Mouse (Mus musculus) lung, adult 2 months (tissue): Measurements from ENCODE around the gene Slc35e1.

Experiments used
- CTCF ChIP-seq: fragments of 200-500 bp; IDR thresholded peaks from 2 replicates; pipeline ENCODE4 v1.5.1; 2011; ENCODE audit warnings: mild to moderate bottlenecking, low read length, control low read depth; ENCODE audit not compliant: insufficient read depth
- POLR2A ChIP-seq: fragments of 200-500 bp; IDR thresholded peaks from 2 replicates; pipeline ENCODE4 v1.6.1; 2011; ENCODE audit warnings: low read depth, mild to moderate bottlenecking, control low read depth, low read length, borderline replicate concordance; ENCODE audit errors: extremely low read depth

DNA sequence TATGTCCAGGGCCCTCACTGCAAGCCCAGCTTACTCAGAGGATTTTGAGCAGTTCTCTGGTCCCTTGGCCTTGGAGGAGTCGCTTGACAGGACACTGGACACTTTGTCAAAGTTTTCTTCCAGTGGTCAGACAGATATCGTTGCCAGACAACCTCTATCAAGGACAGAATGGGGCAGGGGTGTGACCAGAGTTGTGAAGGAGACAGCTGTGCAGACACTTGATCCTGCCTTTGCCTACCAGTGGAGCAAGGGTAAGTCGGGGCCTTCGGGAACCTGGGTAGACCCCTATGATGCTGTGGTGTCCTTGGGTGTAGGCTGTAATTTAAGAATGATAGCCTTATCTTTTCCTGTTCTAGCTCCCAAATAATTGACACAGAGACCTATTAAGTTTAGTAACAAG, 37.1 kb downstream of the Slc35e1 start:
- TF ChIP-seq CTCF (no peak), POLR2A (no peak)
